Mouse (Mus musculus) CD4-positive, CD25-positive, alpha-beta regulatory T cell, adult 2 months (primary cell): ENCODE measurements at regions not wholly inside any gene's neighbourhood (a gene's known extent, or its start where the extent isn't known, plus 50 kb on each side); places are given as distances from the start of the nearest gene placed in this dataset.

Experiments
- DNase-seq: peaks from one replicate; pipeline ENCODE4 v3.0.0-alpha.2; 2012; ENCODE audit warnings: low read depth, low spot score

- DNase-seq = no peak
Measured at GRCm38 (mm10) chr4:9034280-9034679, 795.4 kb upstream of the Car8 start.

GRCm38 (mm10) chr4:9033106-9033642, 794.3 kb upstream of the Car8 start:
- no peak for DNase-seq

DNA sequence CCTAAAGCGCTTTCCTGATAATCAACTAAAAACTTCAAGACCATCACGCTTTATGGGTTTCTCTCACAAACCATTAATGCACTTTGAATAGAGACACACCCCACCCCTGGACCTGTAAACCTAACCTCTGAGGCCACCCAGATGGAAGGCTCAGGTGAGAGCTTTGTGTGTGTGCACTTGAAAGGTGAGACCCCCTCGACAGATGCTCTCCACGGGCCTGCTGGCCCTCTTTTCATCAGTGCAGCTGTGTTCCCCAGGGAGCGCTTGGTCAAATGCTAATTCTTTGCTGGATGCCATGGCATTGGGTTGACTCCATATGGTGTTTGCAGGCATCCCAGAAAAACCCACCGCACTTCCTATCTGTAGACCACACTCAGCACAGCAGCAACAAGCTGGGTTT, 792.8 kb upstream of the Car8 start:
- no peak for DNase-seq

DNA sequence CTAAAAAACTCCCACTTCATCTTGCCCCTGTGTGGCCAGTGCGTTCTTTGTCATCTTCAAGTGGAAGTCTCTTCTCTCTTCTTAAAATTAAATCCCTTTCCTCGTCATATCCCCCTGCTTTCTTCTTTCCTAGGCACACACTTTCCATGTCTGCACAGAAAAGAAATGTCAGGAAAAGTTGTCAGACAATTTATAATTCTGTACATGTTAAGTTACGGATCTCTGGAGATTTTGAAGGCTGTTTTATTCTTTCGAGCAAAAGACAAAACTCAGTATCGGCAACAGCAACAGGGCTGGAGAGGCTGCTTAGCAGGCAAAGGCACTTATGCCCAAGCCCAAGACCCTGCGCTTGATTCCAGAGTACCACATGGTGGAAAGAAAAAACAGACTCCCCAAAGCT, 790.1 kb upstream of the Car8 start:
- no peak for DNase-seq

DNA sequence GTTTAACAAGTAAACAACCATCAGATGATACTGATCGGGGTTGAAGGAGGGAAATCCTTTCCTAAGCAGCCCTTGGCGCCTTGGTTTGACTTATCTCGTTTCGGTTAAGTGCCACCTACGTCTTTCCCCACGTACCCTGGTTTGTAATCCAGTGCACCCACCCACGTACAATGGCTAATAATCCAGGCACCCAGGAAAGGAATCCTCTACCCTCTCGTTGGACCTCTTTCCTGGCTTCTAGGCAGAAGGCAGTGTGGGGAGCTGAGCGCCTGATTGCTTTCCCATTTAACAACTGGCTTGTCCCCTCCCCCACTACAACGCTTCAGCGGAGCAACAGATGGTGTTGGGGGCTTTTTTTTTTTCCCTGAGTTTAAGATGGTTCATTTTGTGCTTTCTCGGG, 789.6 kb upstream of the Car8 start:
- peak; percentile 48 for DNase-seq

GRCm38 (mm10) chr4:9027798-9028404, 789.1 kb upstream of the Car8 start:
- DNase-seq = peak; percentile 88

DNA sequence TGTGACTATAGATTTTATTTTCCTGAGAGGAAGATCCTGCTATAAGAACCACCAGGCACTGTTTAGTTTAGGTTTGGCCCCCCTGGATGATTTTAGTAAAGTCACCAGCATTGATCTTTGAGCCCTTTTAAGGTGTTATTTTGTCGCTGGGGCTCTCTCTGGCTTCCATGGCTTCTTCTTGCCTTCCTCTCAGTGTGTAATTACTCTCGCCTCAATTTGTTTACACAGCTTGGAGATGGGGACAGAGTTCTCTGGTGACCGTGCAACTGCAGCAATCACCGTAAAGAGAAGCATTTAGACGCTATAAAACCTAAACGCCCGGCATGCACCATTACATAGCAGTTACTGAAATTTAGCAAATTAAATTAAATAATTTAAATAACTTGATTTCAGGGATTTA, 788.5 kb upstream of the Car8 start:
- no peak for DNase-seq

DNA sequence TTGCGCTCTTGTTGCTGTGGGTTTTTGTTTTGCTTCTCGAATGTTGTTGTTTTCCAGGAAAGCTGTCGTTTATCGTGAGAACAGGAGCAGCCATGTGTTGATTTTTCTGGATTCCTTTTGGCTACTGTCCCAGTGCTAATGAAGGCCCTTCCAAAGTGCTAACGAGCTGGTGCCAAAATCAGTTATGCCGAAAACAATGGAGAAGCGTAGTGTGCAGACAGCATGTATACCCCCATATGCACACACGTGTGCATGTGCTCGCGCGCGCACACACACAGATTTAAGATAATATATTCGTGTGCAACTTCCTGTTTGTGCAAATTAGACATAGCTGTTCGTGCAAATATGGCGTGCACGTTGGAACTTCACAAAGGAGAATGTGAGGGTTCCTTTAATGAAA, 788.0 kb upstream of the Car8 start:
- DNase-seq = peak; percentile 13

DNA sequence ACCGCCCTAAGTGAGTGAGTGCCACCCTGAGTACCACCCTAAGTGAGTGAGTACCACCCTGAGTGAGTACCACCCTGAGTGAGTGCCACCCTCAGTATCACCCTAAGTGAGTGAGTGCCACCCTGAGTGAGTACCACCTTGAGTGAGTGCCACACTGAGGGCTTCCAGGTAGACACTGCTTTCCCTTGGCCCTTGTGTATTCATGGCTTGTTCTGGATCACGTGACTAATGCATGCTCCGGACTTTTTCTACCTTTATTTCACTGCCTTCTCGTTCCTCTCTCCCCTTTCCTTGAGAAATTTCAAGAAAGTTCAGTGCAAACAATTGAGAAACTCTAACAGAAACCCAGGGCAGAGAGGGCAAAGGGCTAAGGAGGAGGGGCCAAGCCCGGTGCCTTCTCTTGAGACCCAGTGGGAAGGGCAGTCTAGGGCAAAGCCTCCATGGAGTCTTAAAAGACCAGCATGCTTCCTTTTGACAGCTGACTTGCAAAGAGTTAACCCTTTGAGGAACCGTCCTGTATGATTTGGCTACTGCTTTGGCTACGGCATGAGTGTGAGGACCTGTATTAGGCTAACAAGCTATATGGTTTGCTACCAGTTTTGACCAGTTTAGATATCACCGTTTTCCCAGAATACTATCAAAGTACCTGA, 787.1 kb upstream of the Car8 start:
- no peak for DNase-seq

- DNase-seq = no peak
Measured at GRCm38 (mm10) chr4:9024216-9024925, 785.5 kb upstream of the Car8 start.

DNA sequence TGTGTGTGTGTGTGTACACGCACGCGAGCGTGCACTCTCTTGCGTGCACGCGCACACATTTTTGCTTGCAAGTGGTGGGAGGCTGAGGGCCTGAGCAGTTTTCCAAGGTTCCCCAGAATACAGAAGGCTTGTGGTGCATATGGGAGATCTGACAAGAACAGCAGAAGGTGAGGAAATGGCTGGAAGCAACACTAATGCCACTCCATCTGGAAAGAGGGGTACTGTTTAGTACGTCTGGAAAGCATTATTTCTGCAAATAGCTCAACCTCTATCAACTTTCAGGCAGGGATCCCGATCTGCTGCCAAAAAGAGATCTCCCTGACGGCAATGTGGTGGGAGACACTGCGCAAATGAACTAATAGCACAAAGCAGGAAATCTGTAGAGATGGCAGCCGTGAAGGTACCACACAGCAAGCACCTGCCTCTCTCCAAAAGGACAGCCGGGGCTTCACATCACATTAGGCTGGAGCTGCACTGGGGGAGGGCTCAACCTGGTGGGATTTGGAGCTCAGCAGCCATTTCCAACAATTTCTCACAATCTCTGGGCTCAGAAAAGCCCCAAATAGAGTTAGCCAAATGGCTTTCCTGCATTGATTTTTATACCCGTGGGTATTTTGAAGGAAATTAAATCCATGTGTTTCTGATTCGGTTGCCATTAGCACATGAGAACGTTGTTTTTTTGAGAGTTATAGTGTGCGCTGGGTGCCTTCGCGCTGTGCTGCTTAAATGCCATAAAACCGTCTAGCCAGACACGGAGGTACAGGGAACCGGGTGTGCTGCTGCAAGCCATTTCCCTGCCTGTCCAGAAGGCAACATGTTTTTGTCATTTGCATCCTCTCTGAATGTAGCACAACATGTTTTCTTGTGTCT, 780.6 kb upstream of the Car8 start:
- no peak for DNase-seq

- DNase-seq = no peak
Measured at GRCm38 (mm10) chr4:9018236-9018635, 779.4 kb upstream of the Car8 start.

DNA sequence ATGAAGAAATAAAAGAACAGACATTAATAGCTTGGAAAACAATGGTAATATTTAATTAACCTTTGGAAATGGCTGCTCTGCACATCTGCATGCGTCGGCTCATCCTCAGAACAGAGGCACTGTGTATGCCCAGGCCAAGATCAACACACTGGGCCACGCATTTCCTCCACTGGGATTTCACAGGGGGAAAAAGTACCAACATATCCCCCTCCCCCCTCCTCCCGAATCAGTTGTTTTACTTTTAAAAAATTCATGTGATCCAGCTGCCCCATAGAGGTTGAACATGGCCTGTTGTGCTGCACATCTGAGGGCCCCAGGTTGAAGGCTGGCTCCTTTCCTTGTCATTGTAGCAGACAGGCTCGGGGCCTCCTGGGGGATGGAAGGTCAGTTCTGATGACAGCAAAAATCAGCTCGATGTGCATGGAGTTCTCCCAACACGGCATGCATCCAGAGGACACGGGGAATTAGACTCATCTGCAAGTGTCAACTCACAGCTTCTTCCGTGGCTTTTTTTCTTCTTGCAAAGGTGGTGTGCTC, 777.7 kb upstream of the Car8 start:
- DNase-seq = no peak

GRCm38 (mm10) chr4:9015528-9016503, 777.0 kb upstream of the Car8 start:
- DNase-seq = peak; percentile 22

DNA sequence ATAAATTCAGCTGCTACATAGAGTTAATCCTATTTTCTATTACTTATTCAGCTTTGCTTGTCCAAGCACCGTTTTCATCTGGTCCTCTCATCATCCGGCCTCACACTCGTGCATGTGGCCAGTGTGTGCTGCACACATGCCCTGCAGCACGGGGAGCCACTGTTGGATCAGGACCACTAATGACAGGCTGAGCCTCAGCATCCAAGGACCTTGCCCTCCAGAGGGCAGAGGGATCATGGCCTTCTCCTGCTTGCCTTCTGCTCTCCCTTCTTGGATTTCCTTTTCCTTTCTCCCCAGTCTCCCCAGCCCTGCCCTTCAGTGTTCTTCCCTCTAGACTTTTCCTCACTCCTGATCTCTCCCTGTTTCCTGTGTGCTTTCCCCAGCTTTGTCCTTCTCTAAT, 776.1 kb upstream of the Car8 start:
- DNase-seq = no peak

DNA sequence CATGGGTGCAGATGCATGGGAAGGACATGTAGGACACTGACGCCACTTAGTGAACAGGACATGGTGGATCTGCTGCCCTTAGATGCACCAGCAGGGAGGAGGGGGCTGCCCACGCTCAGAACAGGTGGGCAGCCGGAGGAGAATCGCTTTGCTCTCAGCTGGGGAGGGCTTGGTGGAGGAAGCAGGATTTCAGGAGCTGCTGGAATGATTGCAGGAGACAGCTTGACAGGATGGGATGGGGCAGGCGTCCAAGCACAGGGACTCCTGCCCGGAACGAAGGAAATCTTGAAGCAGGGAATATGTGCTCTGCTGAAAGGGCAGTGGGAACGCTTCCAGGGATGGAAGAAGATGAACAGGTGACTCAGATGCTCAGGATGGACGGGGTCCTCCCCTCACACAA, 773.9 kb upstream of the Car8 start:
- no peak for DNase-seq

GRCm38 (mm10) chr4:9011952-9012351, 773.1 kb upstream of the Car8 start:
- DNase-seq = no peak

DNA sequence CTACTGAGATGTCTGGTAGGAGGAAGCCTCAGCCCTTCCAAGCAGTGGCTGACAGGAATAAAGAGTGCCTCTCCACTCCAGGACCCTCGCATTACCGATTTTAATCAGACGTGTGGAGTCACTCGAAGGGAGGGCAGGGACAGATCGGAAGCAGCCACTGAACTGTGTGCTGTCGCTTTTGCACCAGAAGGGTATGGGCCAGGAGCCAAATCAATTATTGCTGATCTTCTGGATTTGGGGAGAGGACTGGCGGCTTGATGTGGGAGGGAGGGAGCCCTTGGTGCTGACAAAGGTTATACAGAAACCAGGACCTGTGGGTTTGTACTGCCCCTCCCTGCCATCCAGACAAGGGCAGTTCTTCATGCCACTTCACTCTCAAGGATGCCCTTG, 772.3 kb upstream of the Car8 start:
- no peak for DNase-seq

GRCm38 (mm10) chr4:9010381-9011128, 771.7 kb upstream of the Car8 start:
- no peak for DNase-seq

- peak; percentile 56 for DNase-seq
Measured at GRCm38 (mm10) chr4:9009656-9010055, 770.8 kb upstream of the Car8 start.
